Mouse (Mus musculus) retina, postnatal 7 days (tissue): ENCODE measurements around the gene Acad8.

Experiments used
- DNase-seq: peaks from one replicate; pipeline ENCODE4 v3.0.0-alpha.2; 2012; ENCODE audit warnings: low read depth, low spot score

Gene Acad8

GRCm38 (mm10) chr9:26999461-27000395, at the start of gene Acad8, which contains the start of gene Thyn1:
Gene Acad8 (minus strand): TSS chr9:26999566.
Gene Thyn1 (plus strand): TSS chr9:26999710.
- DNase-seq: peak; percentile 98

GRCm38 (mm10) chr9:27043892-27044291, 44.5 kb upstream of the Acad8 start:
- no peak for DNase-seq

- DNase-seq: no peak
Observed at GRCm38 (mm10) chr9:27030763-27031100, 31.4 kb upstream of the Acad8 start.

GRCm38 (mm10) chr9:27029828-27030762, 30.7 kb upstream of the Acad8 start, which contains the start of the genes Vps26b and Ncapd3:
Gene Vps26b (minus strand): TSS chr9:27030065.
Gene Ncapd3 (plus strand): TSS chr9:27030175.
- peak; percentile 96 for DNase-seq

- peak; percentile 19 for DNase-seq
Observed at GRCm38 (mm10) chr9:27029022-27029827, 29.9 kb upstream of the Acad8 start.

- DNase-seq: no peak
Observed at GRCm38 (mm10) chr9:27026708-27027107, 27.3 kb upstream of the Acad8 start.

- no peak for DNase-seq
Observed at GRCm38 (mm10) chr9:27023681-27024080, 24.3 kb upstream of the Acad8 start.

- no peak for DNase-seq
Observed at GRCm38 (mm10) chr9:27018961-27019360, 19.6 kb upstream of the Acad8 start.

GRCm38 (mm10) chr9:27011572-27011971, 12.2 kb upstream of the Acad8 start:
- DNase-seq: no peak

GRCm38 (mm10) chr9:27009231-27009630, 9.9 kb upstream of the Acad8 start:
- no peak for DNase-seq

GRCm38 (mm10) chr9:27006866-27007265, 7.5 kb upstream of the Acad8 start:
- DNase-seq: no peak

GRCm38 (mm10) chr9:27005933-27006332, 6.6 kb upstream of the Acad8 start:
- no peak for DNase-seq

- DNase-seq: no peak
Observed at GRCm38 (mm10) chr9:27005231-27005630, 5.9 kb upstream of the Acad8 start.

- no peak for DNase-seq
Observed at GRCm38 (mm10) chr9:26998669-26999460, 501 bp downstream of the Acad8 start.

- DNase-seq: no peak
Observed at GRCm38 (mm10) chr9:26997501-26997900, 1.9 kb downstream of the Acad8 start.

GRCm38 (mm10) chr9:26997062-26997461, 2.3 kb downstream of the Acad8 start:
- DNase-seq: no peak

GRCm38 (mm10) chr9:26993900-26994299, 5.5 kb downstream of the Acad8 start:
- no peak for DNase-seq

- no peak for DNase-seq
Observed at GRCm38 (mm10) chr9:26993118-26993517, 6.2 kb downstream of the Acad8 start.

- no peak for DNase-seq
Observed at GRCm38 (mm10) chr9:26990181-26990580, 9.2 kb downstream of the Acad8 start.

- no peak for DNase-seq
Observed at GRCm38 (mm10) chr9:26985668-26986277, 13.6 kb downstream of the Acad8 start.
